Mouse (Mus musculus): ENCODE measurements at regions not wholly inside any gene's neighbourhood (a gene's known extent, or its start where the extent isn't known, plus 50 kb on each side); places are given as distances from the start of the nearest gene placed in this dataset.

DNA sequence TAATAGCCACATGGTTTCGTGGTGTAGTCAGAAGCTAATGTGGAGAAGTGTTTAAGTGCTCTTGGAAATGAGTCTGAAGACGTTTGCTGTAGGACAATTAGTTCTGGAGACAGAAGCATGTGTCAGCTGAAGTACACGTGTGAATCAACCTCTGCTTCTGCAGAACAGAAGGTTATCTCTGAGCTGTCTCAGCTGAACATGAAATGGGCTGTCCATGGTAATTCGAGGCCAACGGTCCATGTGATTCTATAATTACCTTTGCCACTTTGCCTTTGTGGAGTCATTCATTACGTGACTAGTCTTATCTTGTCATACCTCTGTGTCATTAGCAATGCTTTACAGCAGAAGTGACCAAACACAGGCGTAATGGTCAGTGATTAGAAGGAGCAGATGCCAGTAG lies 295.6 kb upstream of the Veph1 start:
- H3K27me3 ChIP-seq (replicated peaks), result no peaks in the 10 kb centered on the region
- H3K4me1 ChIP-seq, result no peaks in the 10 kb centered on the region
- H3K9ac ChIP-seq, result no peak overlapping the region
- H3K9me3 ChIP-seq (replicated peaks), result no peaks in the 10 kb centered on the region
- no peak overlapping the region for H3K4me2 ChIP-seq
- WGBS (ENCODE audit: insufficient replicate concordance), result 46% methylated on average over 7 of the region's 7 CpGs
- H3K36me3 ChIP-seq, result no peaks in the 10 kb centered on the region
- H3K27ac ChIP-seq, result no peak overlapping the region
- no peak overlapping the region for H3K4me3 ChIP-seq
- no peak for ATAC-seq

DNA sequence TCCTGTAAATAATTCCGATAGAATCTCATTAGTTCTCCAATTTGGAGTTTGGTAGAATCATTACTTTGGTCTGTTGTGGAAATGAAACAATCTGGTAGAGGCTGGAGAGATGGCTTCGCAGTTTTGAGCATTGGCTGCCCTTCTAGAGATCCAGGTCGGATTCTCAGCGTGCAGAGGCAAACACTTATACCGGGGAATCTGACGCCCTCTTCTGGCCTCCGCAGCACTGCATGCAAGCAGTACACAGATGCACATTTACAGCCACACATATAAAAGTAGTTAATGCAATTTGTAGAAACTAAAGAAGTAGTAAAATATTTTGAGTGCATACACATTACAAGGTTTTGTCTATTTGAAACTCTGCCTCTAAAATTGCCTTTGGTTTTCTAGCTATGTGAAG lies 294.1 kb upstream of the Veph1 start:
- H3K27me3 ChIP-seq (replicated peaks), result no peaks in the 10 kb centered on the region
- ATAC-seq, result no peak
- no peaks in the 10 kb centered on the region for H3K9me3 ChIP-seq (replicated peaks)
- no peak overlapping the region for H3K4me2 ChIP-seq
- no peak overlapping the region for H3K9ac ChIP-seq
- 54% methylated on average over 7 of the region's 7 CpGs for WGBS (ENCODE audit: insufficient replicate concordance)
- H3K4me3 ChIP-seq, result no peak overlapping the region
- no peaks in the 10 kb centered on the region for H3K36me3 ChIP-seq
- H3K4me1 ChIP-seq, result no peaks in the 10 kb centered on the region
- no peak overlapping the region for H3K27ac ChIP-seq

DNA sequence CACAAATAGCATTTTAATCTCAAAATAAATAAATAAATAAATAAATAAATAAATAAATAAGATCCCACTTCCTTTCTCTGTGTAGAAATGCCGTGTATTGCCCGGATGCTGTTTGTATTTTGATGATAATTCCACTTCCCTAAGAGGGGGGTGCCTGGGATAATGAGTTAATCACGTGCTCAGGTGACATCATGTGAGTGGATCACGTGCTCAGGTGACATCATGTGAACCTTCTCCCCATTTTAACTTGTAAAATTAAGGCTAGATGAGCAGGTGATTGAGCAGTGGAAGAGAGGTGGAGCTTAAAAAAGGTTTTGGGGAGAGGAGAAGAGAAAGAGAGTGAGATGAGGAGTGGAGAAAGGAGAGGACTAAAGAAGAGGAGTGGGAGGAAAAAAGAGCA lies 292.8 kb upstream of the Veph1 start:
- 59% methylated on average over 4 of the region's 4 CpGs for WGBS (ENCODE audit: insufficient replicate concordance)
- Histone ChIP-seq H3K4me2 (no peak overlapping the region), H3K27me3 (replicated peaks) (no peaks in the 10 kb centered on the region), H3K9me3 (replicated peaks) (no peaks in the 10 kb centered on the region), H3K9ac (no peak overlapping the region), H3K27ac (no peak overlapping the region), H3K36me3 (no peaks in the 10 kb centered on the region), H3K4me1 (no peaks in the 10 kb centered on the region), H3K4me3 (no peak overlapping the region)
- ATAC-seq, result no peak

DNA sequence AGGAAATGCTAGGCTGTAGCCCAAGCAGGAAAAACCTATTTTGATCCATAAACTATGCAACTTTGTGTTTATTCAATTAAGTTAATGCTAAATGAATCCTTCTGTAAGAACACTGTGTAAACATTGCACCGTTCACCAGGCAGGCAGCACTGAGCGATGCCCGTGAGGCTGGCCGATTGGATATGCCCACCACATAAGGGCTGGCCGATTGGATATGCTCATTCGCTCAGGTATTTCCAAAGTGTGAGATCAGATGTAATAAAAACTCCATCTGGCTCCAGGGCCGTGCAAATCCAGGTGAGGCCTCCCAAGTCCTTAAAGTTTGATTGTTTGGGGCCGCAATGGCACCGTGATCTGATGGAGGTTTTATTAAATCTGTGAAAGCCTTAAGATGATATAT lies 288.2 kb upstream of the Veph1 start:
- H3K9ac ChIP-seq, result no peak overlapping the region
- H3K4me1 ChIP-seq, result no peaks in the 10 kb centered on the region
- ATAC-seq, result no peak
- no peak overlapping the region for H3K4me3 ChIP-seq
- H3K9me3 ChIP-seq (replicated peaks), result no peaks in the 10 kb centered on the region
- H3K36me3 ChIP-seq, result no peaks in the 10 kb centered on the region
- H3K27ac ChIP-seq, result no peak overlapping the region
- 80% methylated on average over 9 of the region's 9 CpGs for WGBS (ENCODE audit: insufficient replicate concordance)
- no peak overlapping the region for H3K4me2 ChIP-seq
- H3K27me3 ChIP-seq (replicated peaks), result no peaks in the 10 kb centered on the region

DNA sequence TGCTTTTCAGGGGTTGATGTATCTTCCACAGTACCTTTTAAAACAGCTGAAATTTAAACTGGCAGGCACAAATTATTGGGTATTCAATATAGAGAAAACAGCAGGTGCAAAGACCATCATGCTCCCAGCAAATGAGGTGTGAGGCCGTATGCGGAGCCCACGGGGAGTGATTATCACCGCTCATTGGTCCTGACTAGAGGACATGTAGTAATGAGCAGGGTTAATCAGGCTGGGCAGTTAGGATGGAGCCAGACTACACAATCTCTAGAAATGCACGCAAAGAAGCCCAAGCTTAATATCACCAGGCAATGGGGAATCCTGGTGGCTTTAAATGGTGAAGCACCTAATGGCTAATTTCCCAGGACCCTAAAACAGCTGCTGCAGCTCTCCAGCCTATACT lies 287.5 kb upstream of the Veph1 start:
- H3K9ac ChIP-seq, result no peak overlapping the region
- no peak overlapping the region for H3K27ac ChIP-seq
- 81% methylated on average over 5 of the region's 5 CpGs for WGBS (ENCODE audit: insufficient replicate concordance)
- H3K4me2 ChIP-seq, result no peak overlapping the region
- no peak for ATAC-seq
- H3K36me3 ChIP-seq, result no peaks in the 10 kb centered on the region
- no peaks in the 10 kb centered on the region for H3K4me1 ChIP-seq
- no peak overlapping the region for H3K4me3 ChIP-seq
- H3K9me3 ChIP-seq (replicated peaks), result no peaks in the 10 kb centered on the region
- H3K27me3 ChIP-seq (replicated peaks), result no peaks in the 10 kb centered on the region

DNA sequence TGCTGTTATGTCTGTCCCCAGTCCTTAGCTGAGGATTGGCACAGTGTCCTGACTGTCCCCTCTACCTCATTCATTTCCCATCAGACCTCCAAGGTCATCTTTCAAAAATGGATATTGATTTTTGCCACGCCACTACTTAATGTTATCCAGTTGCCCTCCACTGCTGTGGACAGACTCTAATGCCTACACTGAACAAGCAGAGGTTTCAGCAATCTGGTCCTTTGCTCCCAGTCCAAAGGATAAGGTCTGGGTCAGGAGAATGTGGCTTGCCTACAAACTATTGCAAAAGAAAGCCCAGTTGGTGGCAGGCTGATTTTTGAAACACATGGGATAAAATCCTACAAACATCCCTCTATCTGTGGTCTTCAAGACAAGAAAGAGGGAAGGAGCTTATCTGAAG lies 280.0 kb upstream of the Veph1 start:
- Histone ChIP-seq H3K27ac (no peak overlapping the region), H3K4me2 (no peak overlapping the region), H3K4me3 (no peak overlapping the region), H3K4me1 (no peaks in the 10 kb centered on the region), H3K27me3 (replicated peaks) (no peaks in the 10 kb centered on the region), H3K36me3 (no peaks in the 10 kb centered on the region), H3K9me3 (replicated peaks) (no peaks in the 10 kb centered on the region), H3K9ac (no peak overlapping the region)
- ATAC-seq, result no peak
- 43% methylated on average over 1 of the region's 1 CpGs for WGBS (ENCODE audit: insufficient replicate concordance)

GRCm38 (mm10) chr3:66574321-66574720 lies 277.7 kb upstream of the Veph1 start:
- Histone ChIP-seq H3K4me2 (no peak overlapping the region), H3K4me1 (no peaks in the 10 kb centered on the region), H3K36me3 (no peaks in the 10 kb centered on the region), H3K4me3 (no peak overlapping the region), H3K9ac (no peak overlapping the region), H3K9me3 (replicated peaks) (no peaks in the 10 kb centered on the region), H3K27me3 (replicated peaks) (no peaks in the 10 kb centered on the region), H3K27ac (no peak overlapping the region)
- ATAC-seq, result no peak
- WGBS (ENCODE audit: insufficient replicate concordance), result 79% methylated on average over 8 of the region's 8 CpGs

GRCm38 (mm10) chr3:66572887-66573519 lies 276.4 kb upstream of the Veph1 start:
- ATAC-seq, result no peak
- Histone ChIP-seq H3K27me3 (replicated peaks) (no peaks in the 10 kb centered on the region), H3K4me1 (no peaks in the 10 kb centered on the region), H3K4me3 (no peak overlapping the region), H3K9me3 (replicated peaks) (no peaks in the 10 kb centered on the region), H3K27ac (no peak overlapping the region), H3K36me3 (no peaks in the 10 kb centered on the region), H3K4me2 (no peak overlapping the region), H3K9ac (no peak overlapping the region)
- WGBS (ENCODE audit: insufficient replicate concordance), result 78% methylated on average over 12 of the region's 12 CpGs

GRCm38 (mm10) chr3:66570342-66570741 lies 273.7 kb upstream of the Veph1 start:
- Histone ChIP-seq H3K36me3 (no peaks in the 10 kb centered on the region), H3K9me3 (replicated peaks) (no peaks in the 10 kb centered on the region), H3K9ac (no peak overlapping the region), H3K4me1 (no peaks in the 10 kb centered on the region), H3K4me3 (no peak overlapping the region), H3K27me3 (replicated peaks) (no peaks in the 10 kb centered on the region), H3K27ac (no peak overlapping the region), H3K4me2 (no peak overlapping the region)
- ATAC-seq, result no peak
- WGBS (ENCODE audit: insufficient replicate concordance), result 61% methylated on average over 5 of the region's 5 CpGs

GRCm38 (mm10) chr3:66564268-66565245 lies 267.9 kb upstream of the Veph1 start:
- Histone ChIP-seq H3K9ac (no peak overlapping the region), H3K27me3 (replicated peaks) (no peaks in the 10 kb centered on the region), H3K4me2 (no peak overlapping the region), H3K27ac (no peak overlapping the region), H3K4me3 (no peak overlapping the region), H3K9me3 (replicated peaks) (no peaks in the 10 kb centered on the region), H3K4me1 (0 out of 2 replicates have a peak, but pooled peaks cover 13% of the 10 kb centered on the region), H3K36me3 (no peaks in the 10 kb centered on the region)
- 61% methylated on average over 7 of the region's 7 CpGs for WGBS (ENCODE audit: insufficient replicate concordance)
- ATAC-seq, result no peak

- 0 out of 2 replicates have a peak, but pooled peaks cover 13% of the 10 kb centered on the region for H3K4me1 ChIP-seq
- no peak overlapping the region for H3K4me2 ChIP-seq
- no peaks in the 10 kb centered on the region for H3K36me3 ChIP-seq
- H3K27ac ChIP-seq, result no peak overlapping the region
- no peak overlapping the region for H3K4me3 ChIP-seq
- H3K9ac ChIP-seq, result no peak overlapping the region
- H3K27me3 ChIP-seq (replicated peaks), result no peaks in the 10 kb centered on the region
- WGBS (ENCODE audit: insufficient replicate concordance), result 21% methylated on average over 2 of the region's 2 CpGs
- peak; percentile 70 for ATAC-seq
- H3K9me3 ChIP-seq (replicated peaks), result no peaks in the 10 kb centered on the region
These were observed 266.7 kb upstream of the Veph1 start for GRCm38 (mm10) chr3:66563329-66563728.

DNA sequence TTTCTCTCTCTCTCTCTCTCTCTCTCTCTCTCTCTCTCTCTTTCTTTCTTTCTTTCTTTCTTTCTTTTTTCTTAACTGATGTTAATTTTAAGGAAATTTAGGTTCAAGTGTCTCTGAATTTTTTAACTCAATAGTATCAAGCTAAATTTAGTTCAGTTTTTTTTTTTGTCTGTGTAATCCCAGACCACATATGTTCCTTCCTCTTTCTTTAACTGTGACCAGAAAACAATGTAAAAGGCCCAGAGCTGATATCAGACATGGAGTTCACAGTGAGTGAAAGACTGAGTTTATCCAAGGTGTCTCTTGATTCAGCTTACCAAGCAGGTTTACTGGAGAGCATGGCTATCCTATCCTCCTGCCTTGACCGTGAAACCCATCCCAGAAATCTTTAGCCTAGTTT lies 258.9 kb upstream of the Veph1 start:
- Histone ChIP-seq H3K27ac (no peak overlapping the region), H3K4me3 (no peak overlapping the region), H3K9ac (no peak overlapping the region), H3K4me1 (peaks cover 3% of the 10 kb centered on the region), H3K4me2 (no peak overlapping the region), H3K9me3 (replicated peaks) (no peaks in the 10 kb centered on the region), H3K27me3 (replicated peaks) (no peaks in the 10 kb centered on the region), H3K36me3 (no peaks in the 10 kb centered on the region)
- 54% methylated on average over 1 of the region's 1 CpGs for WGBS (ENCODE audit: insufficient replicate concordance)
- ATAC-seq, result no peak
